Mouse (Mus musculus) ES-E14 (cell line): ENCODE measurements around the gene Zbtb20. TPM values are rescaled to one million over a fixed set of nuclear protein-coding genes. Genes with fewer than 3 reads are reported as not detected.

ENCODE experiments used
- DNase-seq: peaks from one replicate; pipeline ENCODE4 v3.0.0-alpha.2; 2013; ENCODE audit warnings: low read depth, low spot score
- H3K27ac ChIP-seq: 2 replicates; pipeline ENCODE4 v1.5.1; 2012; ENCODE audit warnings: low read depth, mild to moderate bottlenecking, low read length, moderate library complexity, mixed read lengths; ENCODE audit not compliant: poor library complexity, insufficient read depth, severe bottlenecking
- H3K36me3 ChIP-seq: 2 replicates; pipeline ENCODE4 v1.6.1; 2012; ENCODE audit warnings: mild to moderate bottlenecking, low read length, moderate library complexity, mixed read lengths; ENCODE audit not compliant: control insufficient read depth, poor library complexity, insufficient read depth, severe bottlenecking
- H3K4me1 ChIP-seq, 2 experiments: fragments of 150-350 bp in 1 of 2; sonication (generic) in 1 of 2; 2 replicates each; pipeline ENCODE4 v1.6.1; 2012; ENCODE audit warnings: low read length in 2 of 2, mild to moderate bottlenecking in 1 of 2, mixed read lengths in 1 of 2; ENCODE audit not compliant: control insufficient read depth in 2 of 2, insufficient read depth in 2 of 2, poor library complexity in 1 of 2
- H3K4me3 ChIP-seq, 2 experiments: fragments of 150-350 bp in 1 of 2; sonication (generic) in 1 of 2; 2 replicates each; pipeline ENCODE4 v1.5.1; 2012; ENCODE audit warnings: low read length in 2 of 2, low read depth in 1 of 2, mild to moderate bottlenecking in 1 of 2, mixed read lengths in 1 of 2; ENCODE audit not compliant: insufficient read depth in 1 of 2, poor library complexity in 1 of 2, severe bottlenecking in 1 of 2
- H3K9ac ChIP-seq: 2 replicates; pipeline ENCODE4 v1.6.1; 2012; ENCODE audit warnings: low read depth, mild to moderate bottlenecking, low read length, mixed read lengths; ENCODE audit not compliant: poor library complexity, insufficient read depth, severe bottlenecking
- H3K9me3 ChIP-seq: fragments of 150-350 bp; sonication (generic); 2 replicates; pipeline ENCODE4 v1.6.1; 2012; ENCODE audit warnings: low read depth, mild to moderate bottlenecking, low read length; ENCODE audit not compliant: control insufficient read depth, insufficient read depth
- CHD2 ChIP-seq: IDR thresholded peaks from 2 replicates; pipeline ENCODE4 v1.6.1; 2014; ENCODE audit warnings: mild to moderate bottlenecking, low read depth, low read length, inconsistent platforms
- HCFC1 ChIP-seq: IDR thresholded peaks from 2 replicates; pipeline ENCODE4 v1.6.1; 2012; ENCODE audit warnings: low read length, inconsistent platforms, borderline replicate concordance; ENCODE audit not compliant: insufficient read depth
- MAFK ChIP-seq: IDR thresholded peaks from 2 replicates; pipeline ENCODE4 v1.6.1; 2014; ENCODE audit warnings: mild to moderate bottlenecking, low read depth, low read length, inconsistent platforms; ENCODE audit not compliant: insufficient read depth
- ZC3H11A ChIP-seq: IDR thresholded peaks from 2 replicates; pipeline ENCODE4 v1.6.1; 2012; ENCODE audit warnings: low read depth, mild to moderate bottlenecking, inconsistent platforms, low read length, borderline replicate concordance
- ZNF384 ChIP-seq: IDR thresholded peaks from 2 replicates; pipeline ENCODE4 v1.6.1; 2012; ENCODE audit warnings: low read depth, low read length, inconsistent platforms
- in situ Hi-C, 2 experiments: fragments of 600-800 bp; cut with MboI; formaldehyde crosslinking; loops; one replicate each; pipeline ENCODE4 v1.15.1; 2025; ENCODE audit warnings: low sequenced_read_pairs in 2 of 2, inconsistent platforms in 1 of 2; ENCODE audit not compliant: unreplicated experiment in 2 of 2
- total RNA-seq: library from RNA; depleted of rRNA; stranded (reverse); fragments of 300-350 nt; gene quantifications from 2 replicates; pipeline ENCODE4 v1.2.3, GENCODE M21; 2012

Zbtb20 gene
- total RNA-seq, 1 experiment: 4.0 TPM

DNA sequence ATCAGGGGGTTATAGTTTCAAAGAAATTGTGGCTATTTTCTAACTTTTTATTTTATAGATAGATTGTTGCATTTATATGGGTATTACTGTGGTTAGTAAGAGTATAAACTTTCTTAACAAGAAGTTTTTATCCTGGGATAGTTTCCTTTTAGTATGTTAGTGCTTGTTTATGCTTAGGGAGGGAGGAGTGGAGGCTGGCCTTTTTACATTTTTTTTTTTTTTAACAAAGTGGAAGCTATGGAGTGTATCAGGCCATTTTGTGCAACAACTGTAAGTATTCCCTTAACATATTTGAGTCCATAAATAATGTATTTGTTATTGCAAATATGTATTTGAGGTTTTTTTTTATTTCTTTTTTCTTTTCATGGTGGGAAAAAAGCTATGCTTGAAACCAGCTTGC is 32.7 kb downstream of the Zbtb20 start:
- no peak overlapping the region for H3K27ac ChIP-seq
- H3K36me3 ChIP-seq: no peaks in the 10 kb centered on the region
- TF ChIP-seq HCFC1 (no peak), ZNF384 (no peak), MAFK (no peak), CHD2 (no peak), ZC3H11A (no peak)
- H3K9ac ChIP-seq: no peak overlapping the region
- H3K9me3 ChIP-seq: no peaks in the 10 kb centered on the region
- in situ Hi-C loops: loop anchor here in 1 of 2 experiments (25.0 kb wide), 2 partner anchors 621 to 721 kb away; no protein-coding TSS in a partner anchor
- H3K4me3 ChIP-seq: no peak overlapping the region
- DNase-seq: no peak
- H3K4me1 ChIP-seq: peaks cover 0 to under 1% of the 10 kb centered on the region in 2 experiments; a peak in 1 of 4 replicates

DNA sequence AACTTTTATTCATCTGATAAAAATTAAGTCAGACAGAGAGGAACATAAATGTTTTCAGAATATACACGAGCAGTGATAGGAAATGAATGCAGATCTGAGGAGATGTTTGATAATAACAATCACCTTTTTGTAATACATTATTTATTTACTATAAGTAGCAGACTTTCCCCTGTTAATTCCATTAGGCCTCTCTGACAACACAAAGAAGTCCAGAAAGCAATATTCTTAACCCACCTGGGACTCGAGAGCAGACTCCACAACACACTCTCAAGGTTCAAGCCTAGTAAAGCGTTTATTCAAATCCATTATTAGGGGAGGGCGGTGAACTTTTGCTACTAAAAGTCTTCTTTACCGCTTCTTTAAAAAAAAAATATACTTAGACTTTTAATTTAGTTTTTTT is 33.2 kb downstream of the Zbtb20 start:
- Histone ChIP-seq H3K27ac (no peak overlapping the region), H3K4me3 (no peak overlapping the region), H3K9me3 (no peaks in the 10 kb centered on the region), H3K9ac (no peak overlapping the region), H3K4me1 (peaks cover 0 to 2% of the 10 kb centered on the region in 2 experiments; a peak in 1 of 4 replicates), H3K36me3 (no peaks in the 10 kb centered on the region)
- in situ Hi-C loops: loop anchor here in 1 of 2 experiments (25.0 kb wide), 2 partner anchors 622 to 722 kb away; no protein-coding TSS in a partner anchor
- no peak for DNase-seq
- TF ChIP-seq HCFC1 (no peak), ZNF384 (no peak), MAFK (no peak), ZC3H11A (no peak), CHD2 (no peak)

DNA sequence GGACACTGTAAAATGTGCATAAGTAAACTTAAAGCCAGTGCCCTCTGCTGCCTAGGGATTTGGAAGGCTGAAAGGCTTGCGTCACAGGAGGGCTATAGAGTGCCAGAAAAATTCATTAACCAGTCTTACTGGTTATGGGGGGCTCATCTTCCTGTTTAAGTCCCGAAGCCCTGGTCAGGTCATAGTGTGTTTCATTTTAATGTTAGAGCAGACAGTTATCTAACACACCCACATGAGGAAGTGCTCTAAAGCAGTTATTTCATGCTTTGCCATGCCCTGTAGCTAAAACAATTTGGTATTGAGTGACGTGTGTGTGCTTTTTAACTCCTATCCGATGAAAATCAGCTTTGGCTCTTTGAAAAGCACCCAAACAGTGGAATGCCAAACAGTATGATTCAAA is 34.3 kb downstream of the Zbtb20 start:
- Histone ChIP-seq H3K9ac (no peak overlapping the region), H3K36me3 (no peaks in the 10 kb centered on the region), H3K4me1 (peaks cover 1 to 2% of the 10 kb centered on the region in 2 experiments; a peak in 1 of 4 replicates), H3K27ac (no peak overlapping the region), H3K4me3 (no peak overlapping the region), H3K9me3 (no peaks in the 10 kb centered on the region)
- in situ Hi-C loops: loop anchor here in 1 of 2 experiments (25.0 kb wide), 2 partner anchors 623 to 723 kb away; no protein-coding TSS in a partner anchor
- no peak for DNase-seq
- TF ChIP-seq ZC3H11A (no peak), HCFC1 (no peak), CHD2 (no peak), MAFK (no peak), ZNF384 (no peak)

DNA sequence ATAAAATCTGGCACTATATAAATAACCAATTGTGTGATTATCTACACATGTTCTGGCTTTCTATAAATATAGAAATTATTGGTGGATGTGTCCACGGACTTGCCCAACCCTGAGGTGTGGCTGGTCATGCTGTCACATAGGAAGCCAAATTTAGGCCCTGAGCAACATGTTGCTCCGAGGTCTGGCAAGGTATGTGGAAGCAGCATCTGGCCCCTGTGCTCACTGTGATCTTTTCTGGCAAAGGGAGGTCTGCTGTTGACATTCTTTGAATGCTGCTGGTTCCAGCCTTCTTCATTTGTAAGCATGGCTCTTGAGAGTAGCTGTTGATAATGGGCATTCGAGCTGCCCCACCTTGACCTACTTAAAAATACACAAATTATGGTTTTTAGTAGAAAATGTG is 35.0 kb downstream of the Zbtb20 start:
- Histone ChIP-seq H3K4me3 (no peak overlapping the region), H3K4me1 (peaks cover 1 to 2% of the 10 kb centered on the region in 2 experiments; a peak in 1 of 4 replicates), H3K36me3 (no peaks in the 10 kb centered on the region), H3K9me3 (no peaks in the 10 kb centered on the region), H3K27ac (no peak overlapping the region), H3K9ac (no peak overlapping the region)
- no peak for DNase-seq
- in situ Hi-C loops: loop anchor here in 1 of 2 experiments (25.0 kb wide), 2 partner anchors 623 to 723 kb away; no protein-coding TSS in a partner anchor
- TF ChIP-seq HCFC1 (no peak), ZC3H11A (no peak), ZNF384 (no peak), CHD2 (no peak), MAFK (no peak)
